Mouse (Mus musculus): ENCODE measurements around the gene Nab2. TPM values are rescaled to one million over a fixed set of nuclear protein-coding genes. Genes with fewer than 3 reads are reported as not detected.

The Nab2 gene
- total and polyA plus RNA-seq, 3 experiments: 29.1 to 37.1 TPM; not detected in 1

DNA sequence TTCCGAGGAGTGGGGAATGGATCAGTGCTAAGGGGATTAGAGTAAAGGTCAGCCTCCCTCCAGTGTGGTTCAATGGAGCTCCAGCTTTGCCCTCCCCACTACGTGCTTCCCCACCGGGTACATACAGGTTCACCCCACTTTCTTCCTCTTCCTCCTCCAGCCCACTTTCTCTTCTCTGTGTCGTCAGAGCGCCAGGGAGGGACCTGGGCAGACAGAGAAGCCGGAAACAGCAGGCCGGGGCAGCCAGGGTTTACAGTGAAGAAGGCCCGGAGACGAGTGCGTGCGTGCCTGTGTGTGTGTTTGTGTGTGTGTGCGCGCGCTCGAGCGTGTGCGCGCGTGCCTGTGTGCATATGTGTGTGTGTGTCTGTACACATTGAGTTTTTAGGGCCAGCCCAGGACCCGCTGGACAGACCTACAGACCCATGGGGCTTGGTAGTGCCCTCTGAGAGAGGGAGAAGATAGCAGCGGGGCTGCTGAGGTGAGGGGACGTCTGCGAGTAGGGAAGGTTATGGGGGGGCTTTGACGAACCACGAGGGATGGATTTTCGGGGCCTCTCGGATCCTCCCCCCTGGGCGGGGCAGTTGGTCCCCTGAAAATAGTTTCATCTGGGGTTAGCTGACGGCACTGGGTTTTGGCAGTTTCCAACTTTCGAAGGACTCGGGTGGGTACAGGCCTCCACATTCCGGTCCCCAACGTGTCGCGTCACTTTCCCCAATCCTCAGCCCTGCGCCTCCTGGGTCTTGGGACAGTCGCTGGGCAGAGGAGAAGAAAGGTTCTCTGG, 25.4 kb downstream of the Nab2 start, which contains the start of gene Stat6 (continued):
- TF ChIP-seq E2F4 (IDR thresholded peaks at IDR 0.05; ENCODE audit: borderline replicate concordance, low read depth, low read length) (no peak), MXI1 (IDR thresholded peaks at IDR 0.05; ENCODE audit: low read depth, low read length) (peak; percentile 20; the same call in 1 of the 2 replicates), ELF1 (IDR thresholded peaks at IDR 0.05; ENCODE audit: low read depth, low read length) (peak; percentile 91)

DNA sequence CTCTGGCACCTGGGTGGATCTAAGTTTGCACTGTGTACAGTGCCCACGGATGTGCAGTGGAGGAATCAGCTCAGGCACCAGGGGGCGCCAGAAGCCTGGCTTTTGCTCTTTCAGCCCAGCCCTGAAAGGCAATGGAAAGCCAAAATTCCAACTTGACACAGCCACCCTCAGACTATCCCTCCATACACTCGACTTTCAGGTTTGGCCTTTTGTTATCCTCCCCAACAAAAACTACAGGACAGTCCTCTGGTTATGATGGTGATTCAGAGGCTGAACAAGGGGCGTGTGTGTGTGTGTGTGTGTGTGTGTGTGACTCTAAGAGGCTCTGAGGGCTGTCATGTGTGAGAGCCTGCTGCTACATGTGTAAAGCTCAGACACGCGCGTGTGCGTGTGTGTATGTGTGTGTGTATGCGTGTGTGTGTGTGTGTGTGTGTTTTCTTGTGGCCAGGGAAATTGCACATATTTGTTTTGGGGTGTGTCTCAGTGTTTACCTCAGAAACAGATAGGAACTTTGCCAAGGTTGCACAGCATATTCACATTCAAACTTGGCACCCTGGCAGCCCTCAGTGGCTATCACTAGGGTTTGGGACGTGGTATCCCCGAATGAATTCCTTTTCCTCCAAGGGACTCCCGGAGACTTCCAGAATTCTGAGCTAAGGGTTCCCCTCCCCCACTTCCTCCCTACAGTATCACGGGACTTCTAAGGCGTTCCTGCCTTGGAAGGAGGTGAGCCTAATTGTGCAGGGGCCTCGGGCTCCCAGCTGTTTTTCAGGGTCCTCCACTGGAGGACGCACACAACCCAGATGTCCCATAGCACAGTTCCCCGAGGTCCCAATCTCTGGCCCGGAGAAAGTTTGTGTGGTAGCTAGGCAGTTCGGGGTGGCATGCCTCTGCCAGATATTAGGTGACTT, 26.3 kb downstream of the Nab2 start:
- H3K79me2 ChIP-seq (ENCODE audit: control insufficient read depth, insufficient read depth, low read length, poor library complexity): peaks cover 21% of the 10 kb centered on the region
- peaks cover 2 to 11% of the 10 kb centered on the region in 2 experiments; a peak in 3 of 4 replicates for H3K4me1 ChIP-seq (ENCODE audit: control insufficient read depth in 1 of 2, insufficient read depth in 2 of 2, low read length in 2 of 2)
- no peaks in the 10 kb centered on the region for H3K27me3 ChIP-seq (ENCODE audit: control insufficient read depth in 1 of 2, insufficient read depth in 2 of 2, low read length in 2 of 2)
- DNase-seq (ENCODE audit: low read depth, low spot score): peak; percentile 87
- TF ChIP-seq CHD2 (IDR thresholded peaks at IDR 0.05; ENCODE audit: low read length) (peak; percentile 65), MAX (IDR thresholded peaks at IDR 0.05; ENCODE audit: low read length) (peak; percentile 55; the same call in 1 of the 2 replicates), MXI1 (IDR thresholded peaks at IDR 0.05; ENCODE audit: low read depth, low read length) (peak; percentile 76), CTCF (IDR thresholded peaks at IDR 0.05 in 2 of 3, conservative IDR thresholded peaks at IDR 0.05 in 1 of 3; ENCODE audit: control insufficient read depth in 1 of 3, insufficient read depth in 1 of 3, low read depth in 2 of 3, low read length in 3 of 3, poor library complexity in 1 of 3, severe bottlenecking in 1 of 3) (peak; percentile 87 to 97 (median 95)), ZNF384 (IDR thresholded peaks at IDR 0.05; ENCODE audit: low read depth, low read length) (0 out of 2 replicates have a peak, but pooled peaks have one; percentile 31), EP300 (IDR thresholded peaks at IDR 0.05; ENCODE audit: low read depth in 1 of 2, low read length in 2 of 2) (peak in 1 of 2 experiments; percentile 17; a peak in 1 of 4 replicates), E2F4 (IDR thresholded peaks at IDR 0.05; ENCODE audit: borderline replicate concordance, low read depth, low read length) (no peak), RAD21 (IDR thresholded peaks at IDR 0.05; ENCODE audit: low read depth, low read length) (peak; percentile 94), MAZ (IDR thresholded peaks at IDR 0.05; ENCODE audit: low read depth, low read length) (0 out of 2 replicates have a peak, but pooled peaks have one; percentile 50), SIN3A (IDR thresholded peaks at IDR 0.05; ENCODE audit: low read length) (peak; percentile 76), SMC3 (IDR thresholded peaks at IDR 0.05; ENCODE audit: low read depth, low read length) (peak; percentile 94), HCFC1 (IDR thresholded peaks at IDR 0.05; ENCODE audit: low read depth, low read length) (peak; percentile 31; the same call in 1 of the 2 replicates), GATA1 (IDR thresholded peaks at IDR 0.05; ENCODE audit: low read depth, low read length) (peak; percentile 7; the same call in 1 of the 2 replicates), MEF2A (IDR thresholded peaks at IDR 0.05; ENCODE audit: extremely low read depth, insufficient replicate concordance, low read depth, low read length, poor library complexity, severe bottlenecking) (no peak), ETS1 (IDR thresholded peaks at IDR 0.05; ENCODE audit: low read depth, low read length) (no peak; the same call in 1 of the 2 replicates), BHLHE40 (IDR thresholded peaks at IDR 0.05; ENCODE audit: borderline replicate concordance, low read depth, low read length) (peak; percentile 78), MYC (IDR thresholded peaks at IDR 0.05; ENCODE audit: low read depth, low read length) (peak; percentile 58; the same call in 1 of the 2 replicates), RCOR1 (IDR thresholded peaks at IDR 0.05; ENCODE audit: low read depth, low read length) (0 out of 2 replicates have a peak, but pooled peaks have one; percentile 42), ZC3H11A (IDR thresholded peaks at IDR 0.05; ENCODE audit: low read depth, low read length) (peak; percentile 85), CHD1 (IDR thresholded peaks at IDR 0.05; ENCODE audit: low read depth, low read length) (no peak)
- H3K9me3 ChIP-seq (replicated peaks; ENCODE audit: insufficient read depth, low read length): no peaks in the 10 kb centered on the region
- peak overlapping the region; percentile 95 for H3K9ac ChIP-seq (ENCODE audit: control insufficient read depth, low read depth, low read length, poor library complexity, severe bottlenecking)
- H3K27ac ChIP-seq (ENCODE audit: control insufficient read depth, low read depth, low read length): peak overlapping the region; percentile 93
- peaks cover 0 to 3% of the 10 kb centered on the region in 2 experiments; a peak in 2 of 4 replicates for H3K36me3 ChIP-seq (ENCODE audit: control insufficient read depth in 1 of 2, insufficient read depth in 2 of 2, low read length in 2 of 2)
- peak overlapping the region; percentile 98 for H3K4me3 ChIP-seq (ENCODE audit: control insufficient read depth in 1 of 2, insufficient read depth in 1 of 2, low read depth in 2 of 2, low read length in 2 of 2)
